Mouse (Mus musculus) midbrain, embryonic 16.5 days (tissue): Measurements from ENCODE around the gene Pde10a. TPM values are rescaled to one million over a fixed set of nuclear protein-coding genes. Genes with fewer than 3 reads are reported as not detected.
"Not testable (repeated sequence)": the region's sequence is repeated elsewhere in the genome, so short reads cannot be mapped to it uniquely, and the experiment has no call there.

Experiments used
- ATAC-seq: fragments of 200-750 bp; cut with Nextera tagmentation; 2 replicates; pipeline ENCODE4 v1.8.0; 2017; ENCODE audit warnings: moderate TSS enrichment
- H3K27ac ChIP-seq: fragments of 300-500 bp; sonication (generic); 2 replicates; pipeline ENCODE4 v1.5.1; 2014; ENCODE audit warnings: mild to moderate bottlenecking, low read length, mixed read lengths
- H3K27me3 ChIP-seq: fragments of 300-500 bp; sonication (generic); 2 replicates; pipeline ENCODE4 v1.6.1; 2014; ENCODE audit warnings: low read depth, low read length, mixed read lengths; ENCODE audit not compliant: control insufficient read depth, insufficient read depth
- H3K36me3 ChIP-seq: fragments of 300-500 bp; sonication (generic); 2 replicates; pipeline ENCODE4 v1.6.1; 2014; ENCODE audit warnings: mild to moderate bottlenecking, low read length, moderate library complexity, mixed read lengths; ENCODE audit not compliant: control insufficient read depth, insufficient read depth
- H3K4me1 ChIP-seq: fragments of 300-500 bp; sonication (generic); 2 replicates; pipeline ENCODE4 v1.6.1; 2014; ENCODE audit warnings: mild to moderate bottlenecking, low read length, mixed read lengths; ENCODE audit not compliant: control insufficient read depth, insufficient read depth
- H3K4me2 ChIP-seq: fragments of 300-500 bp; sonication (generic); 2 replicates; pipeline ENCODE4 v1.6.1; 2014; ENCODE audit warnings: mild to moderate bottlenecking, low read length, mixed read lengths
- H3K4me3 ChIP-seq: fragments of 300-500 bp; sonication (generic); 2 replicates; pipeline ENCODE4 v1.5.1; 2014; ENCODE audit warnings: low read depth, mild to moderate bottlenecking, low read length, moderate library complexity, mixed read lengths
- H3K9ac ChIP-seq: fragments of 300-500 bp; sonication (generic); 2 replicates; pipeline ENCODE4 v1.6.1; 2014; ENCODE audit warnings: low read depth, low read length, mixed read lengths
- H3K9me3 ChIP-seq: fragments of 300-500 bp; sonication (generic); replicated peaks from 2 replicates; pipeline ENCODE4 v1.6.1; 2014; ENCODE audit warnings: mild to moderate bottlenecking, low read length, mixed read lengths; ENCODE audit not compliant: control insufficient read depth, poor library complexity, severe bottlenecking
- WGBS: fragments of 180-500 bp; shearing (Covaris S2); extraction: QIAGEN DNeasy Blood & Tissue Kit; methylation state at CpG from one replicate; pipeline ENCODE4 v1.1.7; 2014; 5-methylcytosine and 5-hydroxymethylcytosine counted together
- polyA plus RNA-seq: library from polyadenylated mRNA; unstranded; fragments of >200 nt; fragmentation: Nextera tagmentation; extraction: Ambion mirVana; gene quantifications from 2 replicates; pipeline ENCODE4 v1.2.1, GENCODE M21; 2015

Gene Pde10a
- polyA plus RNA-seq, 1 experiment from 2014 or later, result 14.3 TPM

DNA sequence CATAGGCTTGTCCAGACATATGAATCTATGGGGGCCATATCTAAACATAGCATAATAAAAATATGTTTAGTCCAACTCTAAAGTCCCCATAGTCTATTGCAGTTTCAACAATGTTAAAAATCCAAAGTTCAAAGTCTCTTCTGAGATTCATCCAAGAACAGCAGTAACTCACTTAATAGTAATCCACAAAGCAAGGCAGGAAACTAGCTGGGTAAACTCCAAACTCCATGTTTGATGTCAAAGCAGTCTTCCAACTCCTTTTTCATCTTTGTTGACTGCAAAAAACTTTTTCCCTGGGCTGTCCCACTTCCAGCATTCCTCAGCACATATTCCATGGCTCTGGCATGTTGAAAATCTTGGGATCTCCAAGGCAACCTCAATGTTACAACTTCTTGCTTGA is 182.8 kb downstream of the Pde10a start:
- Histone ChIP-seq H3K4me1 (no peaks in the 10 kb centered on the region), H3K27ac (no peak overlapping the region), H3K9ac (no peak overlapping the region), H3K9me3 (no peaks in the 10 kb centered on the region), H3K4me2 (no peak overlapping the region), H3K36me3 (no peaks in the 10 kb centered on the region), H3K4me3 (no peak overlapping the region), H3K27me3 (no peaks in the 10 kb centered on the region)
- no peak for ATAC-seq

DNA sequence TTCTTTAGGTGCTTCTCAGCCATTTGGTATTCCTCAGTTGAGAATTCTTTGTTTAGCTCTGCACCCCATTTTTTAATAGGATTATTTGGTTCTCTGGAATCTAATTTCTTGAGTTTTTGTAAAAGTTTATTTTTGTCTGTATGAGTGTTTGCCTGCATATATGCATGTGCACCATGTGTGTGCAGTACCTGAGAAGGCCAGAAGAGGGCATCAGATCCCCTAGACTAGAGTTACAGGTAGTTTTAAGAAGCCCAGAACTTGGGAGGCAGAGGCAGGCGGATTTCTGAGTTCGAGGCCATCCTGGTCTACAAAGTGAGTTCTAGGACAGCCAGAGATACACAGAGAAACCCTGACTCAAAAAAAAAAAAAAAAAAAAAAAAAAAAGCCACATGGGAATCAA is 187.6 kb downstream of the Pde10a start:
- WGBS, result 91% methylated on average over 2 of the region's 2 CpGs
- H3K9me3 ChIP-seq, H3K36me3 ChIP-seq, H3K9ac ChIP-seq, H3K27ac ChIP-seq, H3K4me3 ChIP-seq, H3K27me3 ChIP-seq, H3K4me1 ChIP-seq, ATAC-seq, H3K4me2 ChIP-seq: not testable (repeated sequence)

DNA sequence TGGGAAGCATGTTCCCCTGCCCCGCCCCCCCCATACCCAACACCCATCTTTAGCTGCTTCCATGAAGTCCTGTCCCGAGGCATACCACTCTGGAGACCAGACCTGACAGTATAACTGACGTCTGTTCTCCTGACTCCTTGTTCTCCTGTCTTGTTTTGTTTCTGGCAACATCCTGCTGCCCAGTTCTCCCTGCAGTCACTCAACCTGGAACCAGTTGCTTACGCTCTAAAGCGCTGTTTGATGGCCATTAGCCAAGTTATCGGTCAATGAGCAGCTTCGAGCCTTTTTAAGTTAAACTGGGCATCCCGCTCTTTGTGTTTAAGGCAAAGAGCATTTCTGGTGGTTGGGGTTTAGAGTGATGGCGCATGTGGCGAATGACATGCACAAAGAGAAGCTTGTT is 195.8 kb downstream of the Pde10a start:
- peaks cover 4% of the 10 kb centered on the region; the same call in 1 of the 2 replicates for H3K4me1 ChIP-seq
- H3K9me3 ChIP-seq, result no peaks in the 10 kb centered on the region
- 73% methylated on average over 10 of the region's 10 CpGs for WGBS
- H3K27me3 ChIP-seq, result no peaks in the 10 kb centered on the region
- H3K27ac ChIP-seq, result no peak overlapping the region
- ATAC-seq, result no peak
- no peaks in the 10 kb centered on the region for H3K36me3 ChIP-seq
- H3K4me3 ChIP-seq, result no peak overlapping the region
- no peak overlapping the region for H3K9ac ChIP-seq
- H3K4me2 ChIP-seq, result no peak overlapping the region

DNA sequence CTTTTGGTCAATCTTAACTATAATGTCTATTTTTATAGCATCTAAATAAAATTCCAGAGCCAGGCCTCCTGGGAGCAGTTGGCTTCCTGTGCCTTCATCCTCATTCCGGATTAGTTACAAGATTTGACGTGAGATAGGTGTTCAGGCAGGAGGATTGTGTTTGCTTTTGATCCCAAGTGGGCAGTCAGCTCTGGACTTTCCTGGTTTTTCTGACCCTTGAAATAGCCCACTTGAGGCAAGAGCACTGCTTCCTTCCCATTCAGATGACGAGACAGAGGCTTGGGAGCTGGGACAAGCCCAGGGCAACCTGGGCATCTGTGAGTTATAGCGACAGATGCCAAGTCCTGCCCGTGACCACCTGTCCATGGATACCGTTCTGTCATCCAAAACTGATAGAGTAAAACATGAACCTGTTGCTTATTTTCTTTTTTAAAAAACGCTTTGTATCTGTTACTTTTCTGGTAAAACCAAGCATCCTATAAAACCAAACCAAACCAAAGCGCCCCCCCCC is 199.3 kb downstream of the Pde10a start:
- Histone ChIP-seq H3K27ac (no peak overlapping the region), H3K4me3 (no peak overlapping the region), H3K27me3 (no peaks in the 10 kb centered on the region), H3K4me2 (no peak overlapping the region), H3K36me3 (no peaks in the 10 kb centered on the region), H3K9me3 (no peaks in the 10 kb centered on the region), H3K9ac (no peak overlapping the region), H3K4me1 (peaks cover 4% of the 10 kb centered on the region; the same call in 1 of the 2 replicates)
- ATAC-seq, result no peak
- whole genome bisulfite sequencing, result 91% methylated on average over 8 of the region's 8 CpGs

DNA sequence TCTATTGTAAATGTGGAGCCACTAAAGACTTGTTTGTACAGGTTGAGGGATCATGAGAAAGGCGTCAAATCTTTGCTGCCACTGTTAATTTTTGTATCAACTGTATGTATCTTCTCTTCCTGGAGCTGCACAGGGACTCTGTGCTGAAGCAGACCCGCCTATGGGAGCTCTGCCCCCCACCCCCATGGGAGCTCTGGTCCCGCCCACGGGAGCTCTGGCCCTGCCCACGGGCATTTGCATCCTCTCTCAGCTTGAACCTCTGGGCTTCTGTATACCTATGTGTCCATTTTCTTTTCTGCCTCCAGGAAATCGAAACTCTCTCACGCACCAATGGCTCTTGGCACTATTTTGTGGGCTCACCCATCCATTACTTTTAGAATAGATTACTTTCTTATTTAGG is 203.5 kb downstream of the Pde10a start:
- no peak overlapping the region for H3K27ac ChIP-seq
- H3K27me3 ChIP-seq, result no peaks in the 10 kb centered on the region
- H3K9ac ChIP-seq, result no peak overlapping the region
- no peak for ATAC-seq
- H3K4me2 ChIP-seq, result no peak overlapping the region
- H3K4me1 ChIP-seq, result no peaks in the 10 kb centered on the region
- no peak overlapping the region for H3K4me3 ChIP-seq
- no peaks in the 10 kb centered on the region for H3K36me3 ChIP-seq
- H3K9me3 ChIP-seq, result no peaks in the 10 kb centered on the region
- WGBS, result 46% methylated on average over 7 of the region's 7 CpGs

DNA sequence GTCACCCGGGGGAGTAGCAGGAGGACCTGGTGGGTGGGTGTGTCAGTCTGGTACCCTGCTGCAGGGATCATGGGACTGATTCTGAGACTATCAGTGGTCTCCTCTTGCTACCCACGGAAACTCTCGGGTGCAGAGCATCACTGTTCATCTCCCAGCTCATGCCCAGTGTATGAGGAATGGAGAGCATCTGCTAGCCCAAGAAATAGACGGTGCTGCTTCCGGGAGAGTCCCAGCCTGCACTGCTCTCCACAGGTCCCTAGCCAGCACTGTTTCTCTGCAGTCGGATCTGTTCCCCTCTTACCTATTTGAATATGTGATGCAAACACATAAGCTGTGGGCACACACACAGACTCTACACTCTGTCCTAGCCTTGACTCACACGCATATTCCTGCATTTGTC is 204.6 kb downstream of the Pde10a start:
- no peaks in the 10 kb centered on the region for H3K4me1 ChIP-seq
- no peak overlapping the region for H3K4me3 ChIP-seq
- H3K9ac ChIP-seq, result no peak overlapping the region
- no peak overlapping the region for H3K27ac ChIP-seq
- no peaks in the 10 kb centered on the region for H3K9me3 ChIP-seq
- no peak for ATAC-seq
- H3K27me3 ChIP-seq, result no peaks in the 10 kb centered on the region
- no peak overlapping the region for H3K4me2 ChIP-seq
- no peaks in the 10 kb centered on the region for H3K36me3 ChIP-seq
- 80% methylated on average over 7 of the region's 7 CpGs for WGBS

DNA sequence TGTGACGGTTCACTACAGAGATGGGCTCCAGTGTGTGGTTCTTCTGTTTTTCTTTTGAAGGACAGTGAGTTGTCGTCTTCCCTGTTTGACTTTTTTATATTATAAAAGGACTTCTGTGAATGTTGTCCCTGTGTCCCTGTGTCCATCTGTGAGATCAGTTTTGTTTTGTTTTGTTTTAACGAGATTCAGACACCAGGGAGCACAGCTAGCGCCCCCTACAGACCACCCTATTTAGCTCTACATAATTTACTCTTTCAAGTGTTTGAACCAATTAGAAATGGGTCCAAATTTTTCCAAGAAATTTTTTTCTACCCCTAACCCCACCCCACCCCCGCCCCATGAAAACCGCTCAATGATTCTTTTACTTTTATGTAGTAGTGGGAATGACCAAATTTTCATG is 205.9 kb downstream of the Pde10a start:
- Histone ChIP-seq H3K4me2 (no peak overlapping the region), H3K9me3 (no peaks in the 10 kb centered on the region), H3K27ac (no peak overlapping the region), H3K4me3 (no peak overlapping the region), H3K36me3 (no peaks in the 10 kb centered on the region), H3K4me1 (no peaks in the 10 kb centered on the region), H3K27me3 (no peaks in the 10 kb centered on the region), H3K9ac (no peak overlapping the region)
- no peak for ATAC-seq
- 63% methylated on average over 6 of the region's 6 CpGs for WGBS

DNA sequence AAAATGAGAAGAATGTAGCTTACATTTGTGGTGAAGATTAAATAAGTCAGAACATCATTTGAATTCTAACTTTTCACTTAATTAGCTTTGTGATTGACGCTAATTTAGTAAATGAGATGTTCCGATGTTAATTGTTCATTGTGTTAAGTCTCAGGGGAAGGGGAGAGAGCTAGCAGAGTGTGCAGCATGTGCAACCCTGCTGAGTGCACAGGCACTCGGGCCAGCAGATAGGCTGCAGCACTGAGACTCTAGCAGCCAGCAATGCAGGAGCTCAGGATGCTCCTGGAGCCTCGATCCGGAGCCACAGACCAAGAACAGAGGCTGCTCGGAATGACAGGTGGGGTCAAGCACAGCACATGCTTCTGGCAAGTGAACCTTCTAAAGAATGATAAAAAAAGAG is 211.1 kb downstream of the Pde10a start:
- no peak overlapping the region for H3K4me3 ChIP-seq
- no peaks in the 10 kb centered on the region for H3K9me3 ChIP-seq
- no peaks in the 10 kb centered on the region for H3K4me1 ChIP-seq
- H3K27me3 ChIP-seq, result no peaks in the 10 kb centered on the region
- no peak overlapping the region for H3K4me2 ChIP-seq
- H3K9ac ChIP-seq, result no peak overlapping the region
- no peak overlapping the region for H3K27ac ChIP-seq
- WGBS, result 58% methylated on average over 6 of the region's 6 CpGs
- no peaks in the 10 kb centered on the region for H3K36me3 ChIP-seq
- ATAC-seq, result no peak

DNA sequence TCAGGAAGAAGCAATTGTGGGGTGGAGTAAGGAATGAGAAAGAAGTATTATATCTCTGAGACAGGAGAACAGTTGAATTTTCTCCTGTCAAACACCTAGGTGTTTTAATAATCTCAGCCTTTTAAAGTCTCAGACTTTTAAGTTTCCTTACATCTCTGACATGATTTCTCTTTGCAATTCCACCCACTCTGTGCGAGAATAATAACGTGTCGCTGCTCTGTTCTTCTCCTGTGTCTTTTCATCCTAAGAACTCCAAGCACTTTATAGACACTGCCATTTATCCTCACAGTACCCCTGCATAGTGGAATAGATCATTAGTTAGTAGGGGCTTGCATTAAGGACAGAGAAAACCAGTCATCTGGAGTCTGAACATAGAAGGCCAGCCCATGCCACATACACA is 217.6 kb downstream of the Pde10a start:
- no peak overlapping the region for H3K4me3 ChIP-seq
- H3K4me2 ChIP-seq, result no peak overlapping the region
- H3K4me1 ChIP-seq, result no peaks in the 10 kb centered on the region
- no peaks in the 10 kb centered on the region for H3K36me3 ChIP-seq
- H3K9ac ChIP-seq, result no peak overlapping the region
- 77% methylated on average over 3 of the region's 3 CpGs for WGBS
- no peak for ATAC-seq
- H3K9me3 ChIP-seq, result no peaks in the 10 kb centered on the region
- H3K27ac ChIP-seq, result no peak overlapping the region
- H3K27me3 ChIP-seq, result no peaks in the 10 kb centered on the region

DNA sequence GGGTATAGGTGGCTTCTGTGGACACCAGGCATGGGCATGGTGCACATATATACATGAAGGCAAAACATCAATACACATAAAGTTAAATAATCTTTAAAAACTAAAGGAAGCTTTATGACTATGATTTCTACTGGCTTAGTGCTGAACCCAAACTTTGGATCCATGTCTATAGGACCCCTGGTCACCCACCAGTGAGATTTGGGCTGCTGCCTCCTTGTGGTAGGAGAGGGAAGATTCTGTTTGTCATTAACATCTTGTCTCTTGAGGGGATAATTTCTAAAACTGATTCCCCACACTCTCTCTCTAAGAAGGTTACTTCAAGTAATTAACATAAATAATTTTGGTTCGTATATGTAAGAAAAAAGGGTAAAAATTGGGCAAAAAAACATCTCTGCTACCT is 220.2 kb downstream of the Pde10a start:
- no peak for ATAC-seq
- Histone ChIP-seq H3K9ac (no peak overlapping the region), H3K9me3 (no peaks in the 10 kb centered on the region), H3K4me3 (no peak overlapping the region), H3K27ac (no peak overlapping the region), H3K4me1 (no peaks in the 10 kb centered on the region), H3K36me3 (no peaks in the 10 kb centered on the region), H3K27me3 (no peaks in the 10 kb centered on the region), H3K4me2 (no peak overlapping the region)
- WGBS, result 66% methylated on average over 1 of the region's 1 CpGs
